Mouse (Mus musculus): ENCODE results near the gene Syne2. TPM values are rescaled to one million over a fixed set of nuclear protein-coding genes. Genes with fewer than 3 reads are reported as not detected.

The Syne2 gene
- total and polyA plus RNA-seq, 3 experiments = 3.9 to 7.5 (median 4.9) TPM

- H3K9me3 ChIP-seq (replicated peaks; ENCODE audit: low read length) = no peaks in the 10 kb centered on the region
- no peak overlapping the region for H3K27ac ChIP-seq (ENCODE audit: insufficient read depth, low read depth)
- H3K4me3 ChIP-seq (replicated peaks in 1 of 3; ENCODE audit: low read depth in 2 of 3, low read length in 2 of 3, poor library complexity in 1 of 3) = no peak overlapping the region
- H3K27me3 ChIP-seq (replicated peaks) = no peaks in the 10 kb centered on the region
- no peak for DNase-seq (ENCODE audit: extremely low read depth)
- dilution Hi-C loops (cut with MboI; ENCODE audit: extremely low pct_ligation_motif_present, extremely low pct_unique_long_range_greater_than_20kb, low sequenced_read_pairs) = no loop called here
- H3K4me2 ChIP-seq (ENCODE audit: insufficient read depth, low read depth, poor library complexity, severe bottlenecking) = no peak overlapping the region
- in situ Hi-C loops (cut with MboI; ENCODE audit: low pct_ligation_motif_present, low pct_unique_long_range_greater_than_20kb, low sequenced_read_pairs) = loop anchor here (5.0 to 25.0 kb wide), 2 partner anchors 162 to 322 kb away; partner anchors contain the start of gene Esr2
- no peak overlapping the region for H3K9ac ChIP-seq (ENCODE audit: insufficient read depth, low read depth)
- H3K36me3 ChIP-seq (replicated peaks in 1 of 2; ENCODE audit: control insufficient read depth in 1 of 2, insufficient read depth in 1 of 2, low read length in 1 of 2) = peaks cover 0 to 2% of the 10 kb centered on the region in 2 experiments
- no peaks in the 10 kb centered on the region for H3K79me2 ChIP-seq (replicated peaks; ENCODE audit: control insufficient read depth, extremely low read depth, insufficient read depth, poor library complexity, severe bottlenecking)
- H3K4me1 ChIP-seq (ENCODE audit: control insufficient read depth in 1 of 2, insufficient read depth in 2 of 2) = no peaks in the 10 kb centered on the region
- TF ChIP-seq MAZ (IDR thresholded peaks at IDR 0.05; ENCODE audit: low read depth, low read length) (no peak), UBTF (IDR thresholded peaks at IDR 0.05; ENCODE audit: low read depth, low read length) (no peak), ZNF384 (IDR thresholded peaks at IDR 0.05; ENCODE audit: low read depth, low read length) (no peak), PAX5 (IDR thresholded peaks at IDR 0.05; ENCODE audit: low read length) (no peak), USF1 (IDR thresholded peaks at IDR 0.05; ENCODE audit: low read depth, low read length) (no peak), POLR2A (IDR thresholded peaks at IDR 0.05; ENCODE audit: low read depth, low read length) (no peak), CHD1 (IDR thresholded peaks at IDR 0.05; ENCODE audit: low read depth, low read length) (no peak), GABPA (IDR thresholded peaks at IDR 0.05; ENCODE audit: insufficient replicate concordance, low read depth, low read length) (no peak), NRF1 (IDR thresholded peaks at IDR 0.05; ENCODE audit: low read depth, low read length) (no peak), IRF4 (IDR thresholded peaks at IDR 0.05; ENCODE audit: low read depth, low read length) (no peak), ZKSCAN1 (IDR thresholded peaks at IDR 0.05; ENCODE audit: borderline replicate concordance, low read depth, low read length) (no peak), SMC3 (IDR thresholded peaks at IDR 0.05; ENCODE audit: low read depth, low read length) (no peak), CHD2 (IDR thresholded peaks at IDR 0.05; ENCODE audit: low read length) (no peak), POLR2AphosphoS2 (IDR thresholded peaks at IDR 0.05; ENCODE audit: low read depth, low read length) (no peak), RAD21 (IDR thresholded peaks at IDR 0.05; ENCODE audit: low read depth, low read length) (no peak), MYC (IDR thresholded peaks at IDR 0.05; ENCODE audit: low read depth, low read length) (no peak), JUND (conservative IDR thresholded peaks at IDR 0.05; ENCODE audit: low read depth, low read length) (no peak)
Observed at GRCm38 (mm10) chr12:76015026-76015425, 197.1 kb downstream of the Syne2 start.

- H3K9ac ChIP-seq (ENCODE audit: insufficient read depth, low read depth) = no peak overlapping the region
- dilution Hi-C loops (cut with MboI; ENCODE audit: extremely low pct_ligation_motif_present, extremely low pct_unique_long_range_greater_than_20kb, low sequenced_read_pairs) = no loop called here
- H3K4me2 ChIP-seq (ENCODE audit: insufficient read depth, low read depth, poor library complexity, severe bottlenecking) = no peak overlapping the region
- no peak overlapping the region for H3K27ac ChIP-seq (ENCODE audit: insufficient read depth, low read depth)
- H3K9me3 ChIP-seq (replicated peaks; ENCODE audit: low read length) = no peaks in the 10 kb centered on the region
- H3K27me3 ChIP-seq (replicated peaks) = no peaks in the 10 kb centered on the region
- DNase-seq (ENCODE audit: extremely low read depth) = no peak
- H3K4me1 ChIP-seq (ENCODE audit: control insufficient read depth in 1 of 2, insufficient read depth in 2 of 2) = no peaks in the 10 kb centered on the region
- no peaks in the 10 kb centered on the region for H3K79me2 ChIP-seq (replicated peaks; ENCODE audit: control insufficient read depth, extremely low read depth, insufficient read depth, poor library complexity, severe bottlenecking)
- H3K36me3 ChIP-seq (replicated peaks in 1 of 2; ENCODE audit: control insufficient read depth in 1 of 2, insufficient read depth in 1 of 2, low read length in 1 of 2) = peaks cover 0 to 6% of the 10 kb centered on the region in 2 experiments
- in situ Hi-C loops (cut with MboI; ENCODE audit: low pct_ligation_motif_present, low pct_unique_long_range_greater_than_20kb, low sequenced_read_pairs) = loop anchor here (5.0 to 25.0 kb wide), 2 partner anchors 162 to 322 kb away; partner anchors contain the start of gene Esr2
- H3K4me3 ChIP-seq (replicated peaks in 1 of 3; ENCODE audit: low read depth in 2 of 3, low read length in 2 of 3, poor library complexity in 1 of 3) = no peak overlapping the region
- no peak for TF ChIP-seq ZKSCAN1 (IDR thresholded peaks at IDR 0.05; ENCODE audit: borderline replicate concordance, low read depth, low read length)
- TF ChIP-seq KAT2A (IDR thresholded peaks at IDR 0.05; ENCODE audit: insufficient replicate concordance, low read length) = no peak
- no peak for TF ChIP-seq MAX (IDR thresholded peaks at IDR 0.05; ENCODE audit: low read length)
- TF ChIP-seq MAFK (IDR thresholded peaks at IDR 0.05; ENCODE audit: insufficient replicate concordance, low read length) = no peak
- no peak for TF ChIP-seq ELF1 (IDR thresholded peaks at IDR 0.05; ENCODE audit: low read depth, low read length)
- TF ChIP-seq NELFE (IDR thresholded peaks at IDR 0.05; ENCODE audit: low read depth, low read length) = no peak
- TF ChIP-seq GABPA (IDR thresholded peaks at IDR 0.05; ENCODE audit: insufficient replicate concordance, low read depth, low read length) = no peak
- TF ChIP-seq MEF2A (IDR thresholded peaks at IDR 0.05; ENCODE audit: borderline replicate concordance, low read depth, low read length) = no peak
- TF ChIP-seq ZC3H11A (IDR thresholded peaks at IDR 0.05; ENCODE audit: low read depth, low read length) = no peak
- no peak for TF ChIP-seq BHLHE40 (IDR thresholded peaks at IDR 0.05; ENCODE audit: low read depth, low read length)
- no peak for TF ChIP-seq TCF12 (IDR thresholded peaks at IDR 0.05; ENCODE audit: low read depth, low read length)
Observed at GRCm38 (mm10) chr12:76015489-76015888, 197.6 kb downstream of the Syne2 start.

All from CH12.LX (cell line).